Mouse (Mus musculus) left cerebral cortex, adult 2 months (tissue): Measurements from ENCODE around the gene Erp27. TPM values are rescaled to one million over a fixed set of nuclear protein-coding genes. Genes with fewer than 3 reads are reported as not detected.
"Not testable (repeated sequence)": the region's sequence is repeated elsewhere in the genome, so short reads cannot be mapped to it uniquely, and the experiment has no call there.

Experiments used
- DNase-seq, 2 experiments: peaks; one replicate each; pipeline ENCODE4 v3.0.0; 2021 to 2022; ENCODE audit warnings: low spot score in 2 of 2, mixed read lengths in 1 of 2; ENCODE audit errors: extremely low spot score in 1 of 2
- H3K27ac ChIP-seq: fragments of 200-600 bp; 2 replicates; pipeline ENCODE4 v1.8.1; 2022
- H3K4me3 ChIP-seq: fragments of 200-600 bp; 2 replicates; pipeline ENCODE4 v1.8.1; 2022
- CTCF ChIP-seq: fragments of 200-600 bp; IDR thresholded peaks from 2 replicates; pipeline ENCODE4 v1.8.1; 2022; ENCODE audit warnings: antibody characterized with exemption, mild to moderate bottlenecking, moderate library complexity
- intact Hi-C: fragments of 180-260 bp; cut with DNase I; formaldehyde crosslinking; loops from one replicate; pipeline ENCODE4 v1.15.1; 2025
- total RNA-seq, 2 experiments: library from RNA; stranded (reverse); gene quantifications; 2 replicates each; pipeline ENCODE4 v1.2.3; 2021

The Erp27 gene
- total RNA-seq, 2 experiments from 2014 or later = 0.35 TPM; not detected in 1

DNA sequence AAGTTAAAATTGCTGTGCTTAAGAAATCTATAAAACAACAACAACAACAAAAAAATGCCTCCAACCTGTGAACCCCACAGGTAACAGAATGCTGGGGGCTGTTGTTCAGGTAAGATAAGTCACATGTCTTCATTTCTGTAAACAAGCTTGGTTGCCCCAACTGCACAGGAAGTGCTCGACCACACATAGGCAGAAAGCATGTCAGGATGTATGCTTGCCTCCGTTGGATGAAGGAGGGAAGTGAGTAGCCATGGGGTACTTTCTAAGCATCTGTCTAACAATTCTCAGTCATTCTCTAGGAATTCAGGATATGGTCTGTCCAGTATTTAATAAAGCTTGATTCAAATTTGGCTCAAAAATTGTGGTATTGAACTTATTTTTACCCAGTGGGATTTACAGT is 23.0 kb downstream of the Erp27 start:
- Histone ChIP-seq H3K4me3 (no peak overlapping the region), H3K27ac (no peak overlapping the region)
- TF ChIP-seq CTCF = no peak
- no peak for DNase-seq
- intact Hi-C loops = no loop called here

DNA sequence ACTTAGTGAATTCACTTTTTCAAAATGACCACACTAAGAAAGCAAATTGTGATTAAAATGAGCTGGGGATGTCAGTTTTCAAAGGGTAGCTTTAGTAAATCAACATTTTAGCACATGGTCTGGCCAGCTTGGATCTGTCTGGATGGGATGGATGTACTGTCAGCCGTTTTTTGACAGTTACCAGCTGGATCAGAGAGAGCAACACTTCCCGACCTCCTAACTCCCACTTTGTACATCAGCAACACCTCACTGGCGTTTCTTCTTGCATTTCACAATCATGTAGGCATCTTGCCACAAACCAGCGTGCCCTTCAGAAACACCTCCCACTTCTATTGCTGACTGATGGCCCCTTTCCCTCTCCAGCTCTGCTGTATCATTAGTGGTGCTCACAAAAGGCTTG is 23.8 kb downstream of the Erp27 start:
- no peak for TF ChIP-seq CTCF
- DNase-seq = no peak
- H3K27ac ChIP-seq = no peak overlapping the region
- H3K4me3 ChIP-seq = no peak overlapping the region
- intact Hi-C loops = no loop called here

GRCm38 (mm10) chr6:136897789-136898188 is 24.2 kb downstream of the Erp27 start:
- no peak for DNase-seq
- no peak overlapping the region for H3K27ac ChIP-seq
- intact Hi-C loops = no loop called here

DNA sequence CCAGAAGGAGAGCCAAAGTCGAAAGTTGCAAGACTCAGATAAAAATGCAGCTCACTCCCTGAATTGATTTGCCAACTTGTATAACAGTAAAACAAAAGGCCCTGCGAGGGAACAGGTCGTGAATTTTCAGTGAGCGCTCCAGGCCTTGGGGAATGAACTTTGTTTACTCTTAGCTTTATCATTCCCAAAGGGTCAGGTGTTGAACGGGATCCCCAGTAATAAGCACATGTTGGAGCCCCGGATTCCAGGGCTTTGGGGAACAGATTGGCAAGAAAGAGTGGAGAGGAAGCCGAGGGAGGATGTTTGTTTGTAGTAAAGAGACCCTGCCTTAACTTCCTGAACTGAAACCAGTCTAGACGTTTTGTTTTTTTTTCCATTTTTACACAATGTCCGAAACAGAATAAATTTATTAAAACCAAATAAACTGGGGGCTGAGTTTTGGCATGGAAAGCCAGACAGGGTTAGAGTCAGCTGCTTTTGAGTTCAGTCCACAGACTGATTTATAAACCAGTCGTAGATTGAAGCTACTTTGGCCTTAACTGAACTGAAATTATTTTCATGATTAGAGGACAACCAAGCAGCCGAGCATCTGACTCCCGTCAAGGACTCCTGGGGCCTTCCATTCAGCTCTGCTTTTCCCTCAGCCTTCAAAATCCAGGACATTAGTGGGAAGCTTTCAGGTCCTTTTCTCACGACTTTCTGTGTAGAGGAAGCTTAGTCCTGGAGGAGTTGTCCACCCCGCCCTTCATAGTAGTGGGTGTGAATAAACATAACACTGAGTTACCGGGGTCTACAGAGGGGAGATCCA is 27.2 kb downstream of the Erp27 start:
- Histone ChIP-seq H3K4me3 (no peak overlapping the region), H3K27ac (peak overlapping the region; percentile 40; the same call in 1 of the 2 replicates)
- intact Hi-C loops = no loop called here
- no peak for TF ChIP-seq CTCF
- no peak for DNase-seq

More at GRCm38 (mm10) chr6:136897789-136898188, 24.2 kb downstream of the Erp27 start:
- no peak for TF ChIP-seq CTCF
- H3K4me3 ChIP-seq = no peak overlapping the region

- Histone ChIP-seq H3K27ac (no peak overlapping the region), H3K4me3 (no peak overlapping the region)
- TF ChIP-seq CTCF = no peak
- DNase-seq = no peak
- intact Hi-C loops = no loop called here
Measured at GRCm38 (mm10) chr6:136892002-136892401, 30.0 kb downstream of the Erp27 start.

DNA sequence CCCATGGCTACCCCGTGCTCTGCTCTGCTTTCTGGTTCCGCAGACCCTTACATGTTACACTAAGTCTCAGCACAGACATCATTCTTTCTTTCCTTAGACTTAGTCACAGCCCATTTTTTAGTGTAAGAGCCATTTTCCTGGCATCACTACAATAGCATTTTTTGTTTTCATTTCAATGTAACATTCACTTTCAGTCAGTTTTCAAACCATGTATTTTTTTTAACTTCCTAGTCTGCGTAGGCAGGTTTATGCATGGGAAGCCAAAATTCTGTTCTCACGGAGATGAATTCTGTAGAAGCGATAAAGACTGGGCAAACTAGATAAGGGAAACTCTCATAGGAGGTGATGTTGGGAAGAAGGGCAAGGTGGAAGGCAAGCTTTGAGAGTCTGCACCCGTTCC is 32.4 kb downstream of the Erp27 start:
- H3K4me3 ChIP-seq = no peak overlapping the region
- DNase-seq = no peak
- intact Hi-C loops = no loop called here
- no peak for TF ChIP-seq CTCF
- no peak overlapping the region for H3K27ac ChIP-seq

GRCm38 (mm10) chr6:136889067-136889466 is 32.9 kb downstream of the Erp27 start:
- TF ChIP-seq CTCF = no peak
- Histone ChIP-seq H3K4me3 (no peak overlapping the region), H3K27ac (no peak overlapping the region)
- no peak for DNase-seq
- intact Hi-C loops = no loop called here

GRCm38 (mm10) chr6:136887854-136888253 is 34.1 kb downstream of the Erp27 start:
- intact Hi-C loops = no loop called here
- Histone ChIP-seq H3K27ac (no peak overlapping the region), H3K4me3 (no peak overlapping the region)
- no peak for TF ChIP-seq CTCF
- DNase-seq = no peak

GRCm38 (mm10) chr6:136884766-136885165 is 37.2 kb downstream of the Erp27 start:
- H3K4me3 ChIP-seq, DNase-seq, intact Hi-C loops, H3K27ac ChIP-seq: not testable (repeated sequence)

GRCm38 (mm10) chr6:136883961-136884360 is 38.0 kb downstream of the Erp27 start:
- Histone ChIP-seq H3K27ac (no peak overlapping the region), H3K4me3 (no peak overlapping the region)
- DNase-seq = no peak
- TF ChIP-seq CTCF = no peak
- intact Hi-C loops = no loop called here

GRCm38 (mm10) chr6:136883431-136883915 is 38.5 kb downstream of the Erp27 start:
- H3K27ac ChIP-seq = no peak overlapping the region
- no peak for TF ChIP-seq CTCF
- no peak for DNase-seq
- intact Hi-C loops = no loop called here
- H3K4me3 ChIP-seq = no peak overlapping the region

DNA sequence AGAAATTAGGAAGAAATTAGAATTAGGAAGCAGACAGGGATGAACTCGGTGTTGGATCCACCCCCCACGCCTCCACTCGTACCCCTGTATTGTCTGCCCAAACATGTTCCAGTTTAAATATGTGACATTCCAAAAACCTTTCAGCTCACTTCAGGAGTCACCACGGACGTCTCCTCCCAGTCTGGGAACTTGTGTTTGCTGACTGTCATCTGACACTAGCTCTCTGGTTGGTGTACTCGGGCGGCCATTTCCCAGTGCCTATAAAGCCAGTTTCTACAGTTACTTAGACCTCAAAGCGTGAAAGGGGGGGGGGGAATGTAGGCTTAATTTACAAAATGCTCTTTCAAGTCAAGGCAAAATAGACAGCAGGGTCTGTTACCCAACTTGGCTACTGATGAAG is 40.3 kb downstream of the Erp27 start:
- intact Hi-C loops = no loop called here
- no peak for TF ChIP-seq CTCF
- DNase-seq = no peak
- Histone ChIP-seq H3K4me3 (no peak overlapping the region), H3K27ac (no peak overlapping the region)

GRCm38 (mm10) chr6:136875670-136876069 is 46.3 kb downstream of the Erp27 start, which contains the start of gene Mgp:
Gene Mgp, minus strand, starts transcription at chr6:136875823.
- intact Hi-C loops = loop anchor here (5.0 kb wide), 1 partner anchor 37 kb away; no protein-coding TSS in a partner anchor
- Histone ChIP-seq H3K4me3 (0 out of 2 replicates have a peak within 1 kb of the TSS, but pooled peaks have one; percentile 3), H3K27ac (peak within 1 kb of the TSS; percentile 40; the same call in 1 of the 2 replicates)
- TF ChIP-seq CTCF = no peak
- DNase-seq = peak; percentile 24 to 68
